8 mouse cellular contexts compared by ENCODE assay signal in the genomic region with DNA sequence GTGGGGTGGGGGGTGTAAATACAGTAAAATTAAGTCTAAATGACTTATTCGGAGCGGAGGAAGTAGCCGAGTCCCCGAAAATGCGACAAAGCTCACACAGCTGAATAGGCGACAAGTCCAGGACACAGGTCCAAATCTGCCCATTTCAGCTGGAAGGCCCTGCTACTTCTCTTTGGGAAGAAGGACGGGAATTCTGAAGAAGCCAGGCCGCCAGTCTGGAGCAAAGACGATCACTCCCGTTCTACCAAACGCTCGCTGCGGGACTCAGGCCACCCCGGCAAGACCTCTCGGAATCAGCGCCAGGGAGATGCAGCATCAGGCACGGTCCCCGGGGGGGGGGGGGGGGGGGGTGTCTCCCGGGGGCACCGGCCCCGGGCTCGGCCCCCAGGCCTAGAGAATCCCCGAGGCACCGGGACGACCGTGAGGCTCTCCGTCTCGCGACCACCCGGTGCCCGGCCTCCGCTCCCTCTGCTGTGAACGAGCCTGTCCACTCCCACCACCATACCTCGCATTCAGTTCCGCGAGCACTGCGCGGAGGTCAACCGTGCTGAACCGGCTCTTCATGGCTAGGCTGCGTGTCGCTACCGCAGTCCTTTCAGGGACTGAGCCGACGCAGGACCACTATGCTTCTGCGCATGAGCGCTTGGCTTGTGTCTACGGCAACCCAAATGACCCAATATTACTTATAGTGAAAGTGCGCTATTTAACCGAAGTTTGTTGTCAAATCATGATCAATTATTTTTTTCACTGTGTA. TPM values are rescaled to one million over a fixed set of nuclear protein-coding genes. Genes with fewer than 3 reads are reported as not detected.
A peak's percentile ranks its signal among the peaks of the same experiment; 100 is the strongest.
DNase-seq lines count a peak whose midpoint lies in the region; ATAC-seq lines count a peak whose summit lies in the region.

A gene (minus strand): TSS at position 620 of the 754 bp plus-strand sequence.

- DNase-seq in NIH3T3 (ENCODE audit: low read depth): peak; percentile 92
- peak; percentile 87 to 91 for DNase-seq in cerebellum, postnatal 10 days
- DNase-seq in frontal cortex, postnatal 14 days (ENCODE audit: low spot score in 2 of 2): peak; percentile 71 to 79
- peak; percentile 69 to 85 for DNase-seq in layer of hippocampus, postnatal 25 days (ENCODE audit: extremely low spot score in 1 of 2, low spot score in 1 of 2)
- peak; percentile 90 for DNase-seq in lung, postnatal 25 days (ENCODE audit: low spot score)
- peak; percentile 93 for DNase-seq in retina, embryonic 14.5 days (ENCODE audit: low spot score)
- peak; percentile 83 for DNase-seq in thymus, postnatal 4 days

- ATAC-seq in hindbrain, embryonic 13.5 days (ENCODE audit: low FRiP score): peak; percentile 68

- H3K27me3 ChIP-seq in hindbrain, embryonic 13.5 days: no peaks in the 10 kb centered on the region

- WGBS in hindbrain, embryonic 13.5 days: under 1% methylated on average over 43 of the region's 50 CpGs

- H3K4me2 ChIP-seq in hindbrain, embryonic 13.5 days: peak within 1 kb of the TSS; percentile 90

- peak within 1 kb of the TSS; percentile 90 for H3K9ac ChIP-seq in hindbrain, embryonic 13.5 days

- H3K4me1 ChIP-seq in hindbrain, embryonic 13.5 days (replicated peaks): peaks cover 13% of the 10 kb centered on the region

- peak within 1 kb of the TSS; percentile 82 for H3K4me3 ChIP-seq in hindbrain, embryonic 13.5 days

- peaks cover 25% of the 10 kb centered on the region for H3K36me3 ChIP-seq in hindbrain, embryonic 13.5 days

- peak within 1 kb of the TSS; percentile 88 for H3K27ac ChIP-seq in hindbrain, embryonic 13.5 days

- no peaks in the 10 kb centered on the region for H3K9me3 ChIP-seq in hindbrain, embryonic 13.5 days

RNA-seq across cellular contexts. Expression of the gene that starts here (rescaled TPM):
- polyA plus RNA-seq in hindbrain, embryonic 13.5 days (2015; fragmentation: Nextera tagmentation; extraction: Ambion mirVana): 90.8 and 98.8 TPM in 2 replicates
- 10 to 100 TPM; 41.3 to 43.3 TPM for total RNA-seq in layer of hippocampus, postnatal 25 days (2021)

Comparison
In these comparisons a context has a peak if more than half of its experiments do, and no peak if none do; other contexts are left out.
1. Peak in every context shown above with its lines: DNase-seq, ATAC-seq, H3K4me3 ChIP-seq and H3K27ac ChIP-seq.